17 mouse cellular contexts compared by ENCODE assay signal in the genomic region with DNA sequence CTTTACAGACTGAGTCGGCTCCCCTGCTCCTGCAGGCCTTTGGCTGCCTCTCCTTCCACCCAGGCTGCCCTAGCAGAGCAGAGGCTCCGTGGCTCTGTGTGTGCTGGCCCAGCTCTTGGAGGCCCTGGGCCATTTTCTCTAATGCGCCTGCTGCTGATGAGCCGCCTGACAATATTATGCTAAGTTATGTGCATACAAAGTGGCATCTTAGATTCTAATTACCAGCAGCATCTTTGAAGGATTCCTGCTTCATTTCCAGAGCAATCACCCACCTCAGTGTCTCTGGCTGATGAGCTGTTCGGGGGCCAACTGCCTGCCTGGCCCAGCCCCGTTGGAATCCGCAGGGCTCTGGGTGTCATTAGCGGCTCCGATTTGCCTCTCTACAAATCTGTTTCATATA. TPM values are rescaled to one million over a fixed set of nuclear protein-coding genes. Genes with fewer than 3 reads are reported as not detected.
A peak's percentile ranks its signal among the peaks of the same experiment; 100 is the strongest.
DNase-seq lines count a peak whose midpoint lies in the region; ATAC-seq and TF ChIP-seq lines count a peak whose summit lies in the region.
"Had no signal": no experiment of that assay in that cellular context is flagged by ENCODE, and none has a peak within 500 bp of the region (broad histone marks: within the 10 kb centered on the region; RNA-seq: fewer than 3 reads in every experiment).

No protein-coding gene starts in this region.

- H3K4me2 ChIP-seq in forebrain, embryonic 12.5 days = no peak overlapping the region
- H3K4me2 ChIP-seq in hindbrain, embryonic 16.5 days (ENCODE audit: low read length) = no peak overlapping the region
- H3K4me2 ChIP-seq in neural tube, embryonic 12.5 days (replicated peaks) = no peak overlapping the region
- H3K4me2 ChIP-seq: stomach, embryonic 15.5 days had no signal

- H3K27me3 ChIP-seq in forebrain, embryonic 12.5 days = no peaks in the 10 kb centered on the region
- no peaks in the 10 kb centered on the region for H3K27me3 ChIP-seq in hindbrain, embryonic 16.5 days (replicated peaks; ENCODE audit: control insufficient read depth, insufficient read depth, low read length)
- H3K27me3 ChIP-seq in neural tube, embryonic 12.5 days (replicated peaks) = no peaks in the 10 kb centered on the region
- H3K27me3 ChIP-seq in heart, embryonic 10.5 days (ENCODE audit: insufficient read depth, poor library complexity, severe bottlenecking) = peaks cover 78% of the 10 kb centered on the region
- H3K27me3 ChIP-seq: stomach, embryonic 15.5 days had no signal

- peaks cover 24% of the 10 kb centered on the region for H3K4me1 ChIP-seq in forebrain, embryonic 12.5 days
- peaks cover 10% of the 10 kb centered on the region for H3K4me1 ChIP-seq in hindbrain, embryonic 16.5 days (ENCODE audit: control insufficient read depth, insufficient read depth, low read depth, low read length)
- H3K4me1 ChIP-seq in neural tube, embryonic 12.5 days = peaks cover 16% of the 10 kb centered on the region
- H3K4me1 ChIP-seq in heart, embryonic 10.5 days = peaks cover 2% of the 10 kb centered on the region; the same call in 1 of the 2 replicates
- H3K4me1 ChIP-seq: stomach, embryonic 15.5 days had no signal

- no peak overlapping the region for H3K4me3 ChIP-seq in forebrain, embryonic 12.5 days (replicated peaks)
- H3K4me3 ChIP-seq in hindbrain, embryonic 16.5 days (ENCODE audit: low read length) = no peak overlapping the region
- no peak overlapping the region for H3K4me3 ChIP-seq in neural tube, embryonic 12.5 days
- H3K4me3 ChIP-seq in heart, embryonic 10.5 days = no peak overlapping the region
- H3K4me3 ChIP-seq: myocyte; stomach, embryonic 15.5 days had no signal

- no peak overlapping the region for H3K9ac ChIP-seq in forebrain, embryonic 12.5 days
- H3K9ac ChIP-seq in hindbrain, embryonic 16.5 days (ENCODE audit: low read depth, low read length) = no peak overlapping the region
- 0 out of 2 replicates have a peak overlapping the region, but pooled peaks have one; percentile 0 for H3K9ac ChIP-seq in neural tube, embryonic 12.5 days
- H3K9ac ChIP-seq: liver, embryonic 14.5 days; stomach, embryonic 15.5 days had no signal

- WGBS in forebrain, embryonic 12.5 days = 47% methylated on average over 9 of the region's 9 CpGs
- 43% methylated on average over 9 of the region's 9 CpGs for WGBS in hindbrain, embryonic 16.5 days
- WGBS in neural tube, embryonic 12.5 days = 60% methylated on average over 9 of the region's 9 CpGs
- 75% methylated on average over 9 of the region's 9 CpGs for WGBS in heart, embryonic 10.5 days

- peaks cover 6% of the 10 kb centered on the region; the same call in 1 of the 2 replicates for H3K9me3 ChIP-seq in forebrain, embryonic 12.5 days
- peaks cover 3% of the 10 kb centered on the region; the same call in 1 of the 2 replicates for H3K9me3 ChIP-seq in hindbrain, embryonic 16.5 days (ENCODE audit: control insufficient read depth, low read length)
- 0 out of 2 replicates have a peak, but pooled peaks cover 9% of the 10 kb centered on the region for H3K9me3 ChIP-seq in neural tube, embryonic 12.5 days
- H3K9me3 ChIP-seq in heart, embryonic 10.5 days = peaks cover 6% of the 10 kb centered on the region
- H3K9me3 ChIP-seq: stomach, embryonic 15.5 days had no signal

- no peak for TF ChIP-seq POLR2A in brain, embryonic 14.5 days (IDR thresholded peaks at IDR 0.05; ENCODE audit: borderline replicate concordance, extremely low read depth, insufficient read depth, insufficient read length, poor library complexity, severe bottlenecking)

- no peak for TF ChIP-seq CTCF in brain, embryonic 14.5 days (IDR thresholded peaks at IDR 0.05; ENCODE audit: borderline replicate concordance, extremely low read depth, insufficient read depth, insufficient read length)

- H3K36me3 ChIP-seq in forebrain, embryonic 12.5 days (replicated peaks) = no peaks in the 10 kb centered on the region
- no peaks in the 10 kb centered on the region for H3K36me3 ChIP-seq in hindbrain, embryonic 16.5 days (ENCODE audit: control insufficient read depth, insufficient read depth, low read length)
- H3K36me3 ChIP-seq in neural tube, embryonic 12.5 days = 0 out of 2 replicates have a peak, but pooled peaks cover 2% of the 10 kb centered on the region
- H3K36me3 ChIP-seq in heart, embryonic 10.5 days = no peaks in the 10 kb centered on the region
- H3K36me3 ChIP-seq: stomach, embryonic 15.5 days had no signal

- H3K27ac ChIP-seq in forebrain, embryonic 12.5 days = peak overlapping the region; percentile 82
- H3K27ac ChIP-seq in hindbrain, embryonic 16.5 days (ENCODE audit: low read depth, low read length) = peak overlapping the region; percentile 45
- H3K27ac ChIP-seq in neural tube, embryonic 12.5 days = no peak overlapping the region
- no peak overlapping the region for H3K27ac ChIP-seq in heart, embryonic 10.5 days
- H3K27ac ChIP-seq: liver, embryonic 14.5 days; stomach, embryonic 15.5 days had no signal

- peak; percentile 89 for DNase-seq in brain, embryonic 14.5 days (ENCODE audit: low read depth)
- DNase-seq in kidney, postnatal 36 days = no peak
- no peak for DNase-seq in gastrocnemius, adult 8-10 months (ENCODE audit: low spot score in 2 of 2)
- DNase-seq in heart, embryonic 10.5 days (ENCODE audit: low spot score) = no peak
- DNase-seq: adrenal gland, adult 8-10 months; cerebellum, adult 9-10 months; gastrocnemius, postnatal 25 days; lung, postnatal 4 days; thymus, postnatal 36 days had no signal

- ATAC-seq in forebrain, embryonic 12.5 days (ENCODE audit: low FRiP score) = peak; percentile 65
- ATAC-seq in hindbrain, embryonic 16.5 days = peak; percentile 55
- ATAC-seq in neural tube, embryonic 12.5 days (ENCODE audit: low FRiP score, low read depth) = 0 out of 2 replicates have a peak, but pooled peaks have one; percentile 26
- ATAC-seq: CD4-positive, CD25-positive, alpha-beta regulatory T cell, adult 4 months; intestine, postnatal 0 days had no signal

RNA-seq across cellular contexts. Expression of a gene that starts 24.9 kb away (rescaled TPM):
- polyA plus RNA-seq in brain, embryonic 14.5 days (2012; rRNA removed) = 2.7 and 4.2 TPM in 2 replicates
- polyA plus RNA-seq in forebrain, embryonic 12.5 days (2016; fragmentation: Nextera tagmentation; extraction: Ambion mirVana) = 0.78 and 1.2 TPM in 2 replicates
- polyA plus RNA-seq in hindbrain, embryonic 16.5 days (2015; fragmentation: Nextera tagmentation; extraction: Ambion mirVana) = 5.1 and 6.2 TPM in 2 replicates
- 1.5 and 1.7 TPM in 2 replicates for polyA plus RNA-seq in neural tube, embryonic 12.5 days (2016; fragmentation: Nextera tagmentation; extraction: Ambion mirVana)
- total RNA-seq in gastrocnemius, adult 8-10 months (2022) = 10 to 100 TPM in 3 of 4 experiments, 1 to 10 TPM in 1; 7.8 to 13.6 (median 10.3) TPM
- polyA plus RNA-seq in heart, embryonic 10.5 days (2016; fragmentation: Nextera tagmentation; extraction: Ambion mirVana) = 2.0 and 4.6 TPM in 2 replicates

Comparison
In these comparisons a context has a peak if more than half of its experiments do, and no peak if none do; other contexts are left out.
1. H3K27ac ChIP-seq: peak in forebrain, embryonic 12.5 days (single experiment) and hindbrain, embryonic 16.5 days (single experiment); none in neural tube, embryonic 12.5 days (single experiment) and heart, embryonic 10.5 days (single experiment).
2. Peak in every context shown above with its lines, with median percentiles within 50 percentile points of each other: ATAC-seq.